Mouse (Mus musculus) layer of hippocampus, adult 2 months (tissue): ENCODE measurements at regions not wholly inside any gene's neighbourhood (a gene's known extent, or its start where the extent isn't known, plus 50 kb on each side); places are given as distances from the start of the nearest gene placed in this dataset.

Experiments
- DNase-seq, 2 experiments: peaks; one replicate each; pipeline ENCODE4 v3.0.0; 2022; ENCODE audit warnings: low spot score in 2 of 2
- H3K27ac ChIP-seq: fragments of 200-600 bp; 2 replicates; pipeline ENCODE4 v1.8.1; 2022
- H3K4me3 ChIP-seq: fragments of 200-600 bp; 2 replicates; pipeline ENCODE4 v1.8.1; 2022; ENCODE audit warnings: mild to moderate bottlenecking
- CTCF ChIP-seq: fragments of 200-600 bp; conservative IDR thresholded peaks from 2 replicates; pipeline ENCODE4 v1.8.1; 2022; ENCODE audit warnings: antibody characterized with exemption, mild to moderate bottlenecking, moderate library complexity

GRCm38 (mm10) chr9:30808863-30809491, 113.3 kb downstream of the Adamts15 start:
- TF ChIP-seq CTCF: no peak
- no peak for DNase-seq
- Histone ChIP-seq H3K4me3 (no peak overlapping the region), H3K27ac (no peak overlapping the region)

GRCm38 (mm10) chr9:30803755-30804532, 118.3 kb downstream of the Adamts15 start:
- H3K27ac ChIP-seq: no peak overlapping the region
- no peak overlapping the region for H3K4me3 ChIP-seq
- no peak for DNase-seq
- no peak for TF ChIP-seq CTCF

GRCm38 (mm10) chr9:30802826-30803225, 119.4 kb downstream of the Adamts15 start:
- Histone ChIP-seq H3K27ac (no peak overlapping the region), H3K4me3 (no peak overlapping the region)
- TF ChIP-seq CTCF: no peak
- DNase-seq: no peak

GRCm38 (mm10) chr9:30794701-30795407, 127.4 kb downstream of the Adamts15 start:
- no peak overlapping the region for H3K27ac ChIP-seq
- no peak overlapping the region for H3K4me3 ChIP-seq
- no peak for TF ChIP-seq CTCF
- no peak for DNase-seq

- Histone ChIP-seq H3K4me3 (no peak overlapping the region), H3K27ac (no peak overlapping the region)
- no peak for DNase-seq
- TF ChIP-seq CTCF: no peak
These were observed 141.0 kb downstream of the Adamts15 start for GRCm38 (mm10) chr9:30781221-30781620.

GRCm38 (mm10) chr9:30777816-30778215, 144.4 kb downstream of the Adamts15 start:
- Histone ChIP-seq H3K4me3 (no peak overlapping the region), H3K27ac (no peak overlapping the region)
- TF ChIP-seq CTCF: no peak
- DNase-seq: no peak

GRCm38 (mm10) chr9:30775161-30775560, 147.1 kb downstream of the Adamts15 start:
- H3K27ac ChIP-seq: no peak overlapping the region
- H3K4me3 ChIP-seq: no peak overlapping the region
- DNase-seq: no peak
- TF ChIP-seq CTCF: no peak

- DNase-seq: no peak
- TF ChIP-seq CTCF: no peak
- no peak overlapping the region for H3K27ac ChIP-seq
- H3K4me3 ChIP-seq: no peak overlapping the region
These were observed 149.8 kb downstream of the Adamts15 start for GRCm38 (mm10) chr9:30772456-30772855.

- no peak overlapping the region for H3K27ac ChIP-seq
- DNase-seq: no peak
- H3K4me3 ChIP-seq: no peak overlapping the region
- no peak for TF ChIP-seq CTCF
These were observed 151.6 kb downstream of the Adamts15 start for GRCm38 (mm10) chr9:30770436-30771173.

- TF ChIP-seq CTCF: no peak
- DNase-seq: no peak
- H3K4me3 ChIP-seq: no peak overlapping the region
- H3K27ac ChIP-seq: no peak overlapping the region
These were observed 152.9 kb downstream of the Adamts15 start for GRCm38 (mm10) chr9:30769435-30769729.

- Histone ChIP-seq H3K27ac (no peak overlapping the region), H3K4me3 (no peak overlapping the region)
- DNase-seq: no peak
- TF ChIP-seq CTCF: no peak
These were observed 153.4 kb downstream of the Adamts15 start for GRCm38 (mm10) chr9:30768665-30769434.

- DNase-seq: no peak
- TF ChIP-seq CTCF: no peak
- Histone ChIP-seq H3K4me3 (no peak overlapping the region), H3K27ac (no peak overlapping the region)
These were observed 155.6 kb downstream of the Adamts15 start for GRCm38 (mm10) chr9:30766701-30767100.
